Mouse (Mus musculus): ENCODE measurements at regions not wholly inside any gene's neighbourhood (a gene's known extent, or its start where the extent isn't known, plus 50 kb on each side); places are given as distances from the start of the nearest gene placed in this dataset.

GRCm38 (mm10) chr15:85660528-85661392 is 74.0 kb upstream of the Ppara start:
- DNase-seq: no peak

- DNase-seq: no peak
These were observed 73.4 kb upstream of the Ppara start for GRCm38 (mm10) chr15:85661393-85661690.

GRCm38 (mm10) chr15:85661771-85662170 is 73.0 kb upstream of the Ppara start:
- DNase-seq: no peak

GRCm38 (mm10) chr15:85662271-85662670 is 72.5 kb upstream of the Ppara start:
- no peak for DNase-seq

GRCm38 (mm10) chr15:85662673-85663072 is 72.1 kb upstream of the Ppara start:
- DNase-seq: no peak

GRCm38 (mm10) chr15:85663757-85664431 is 70.9 kb upstream of the Ppara start:
- DNase-seq: no peak

- no peak for DNase-seq
These were observed 70.4 kb upstream of the Ppara start for GRCm38 (mm10) chr15:85664432-85664828.

GRCm38 (mm10) chr15:85665181-85665821 is 69.5 kb upstream of the Ppara start:
- no peak for DNase-seq

- DNase-seq: no peak
These were observed 68.3 kb upstream of the Ppara start for GRCm38 (mm10) chr15:85666496-85666895.

GRCm38 (mm10) chr15:85667381-85667791 is 67.4 kb upstream of the Ppara start:
- no peak for DNase-seq

GRCm38 (mm10) chr15:85667906-85668590 is 66.7 kb upstream of the Ppara start:
- no peak for DNase-seq

- DNase-seq: no peak
These were observed 65.7 kb upstream of the Ppara start for GRCm38 (mm10) chr15:85668871-85669651.

- peak; percentile 30 for DNase-seq
These were observed 65.1 kb upstream of the Ppara start for GRCm38 (mm10) chr15:85669652-85670175.

GRCm38 (mm10) chr15:85670176-85670788 is 64.5 kb upstream of the Ppara start:
- peak; percentile 59 for DNase-seq

- DNase-seq: peak; percentile 74
These were observed 63.7 kb upstream of the Ppara start for GRCm38 (mm10) chr15:85670789-85671700.

GRCm38 (mm10) chr15:85671701-85672191 is 63.0 kb upstream of the Ppara start:
- peak; percentile 29 for DNase-seq

- DNase-seq: no peak
These were observed 62.4 kb upstream of the Ppara start for GRCm38 (mm10) chr15:85672376-85672775.

- DNase-seq: no peak
These were observed 61.9 kb upstream of the Ppara start for GRCm38 (mm10) chr15:85672931-85673330.

- DNase-seq: no peak
These were observed 61.3 kb upstream of the Ppara start for GRCm38 (mm10) chr15:85673506-85673905.
